Mouse (Mus musculus): ENCODE measurements around the gene Dbh.

- TF ChIP-seq GATA1 (IDR thresholded peaks at IDR 0.05; ENCODE audit: borderline replicate concordance, low read length) = no peak
- TF ChIP-seq FLI1 (IDR thresholded peaks at IDR 0.05; ENCODE audit: low read length) = no peak
These were observed 3.5 kb upstream of the Dbh start for GRCm38 (mm10) chr2:27161526-27161925.
